Mouse (Mus musculus): Measurements from ENCODE around the gene Cacna2d2.

Gene Cacna2d2

GRCm38 (mm10) chr9:107463509-107463908 is 64.1 kb downstream of the Cacna2d2 start:
- DNase-seq, result peak; percentile 95

GRCm38 (mm10) chr9:107464130-107464529 is 64.7 kb downstream of the Cacna2d2 start:
- no peak for DNase-seq

- no peak for DNase-seq
Measured at GRCm38 (mm10) chr9:107465657-107466056, 66.2 kb downstream of the Cacna2d2 start.

- no peak for DNase-seq
Measured at GRCm38 (mm10) chr9:107469213-107469795, 69.9 kb downstream of the Cacna2d2 start.

GRCm38 (mm10) chr9:107470427-107470826 is 71.0 kb downstream of the Cacna2d2 start:
- peak; percentile 32 for DNase-seq

- DNase-seq, result no peak
Measured at GRCm38 (mm10) chr9:107474016-107474415, 74.6 kb downstream of the Cacna2d2 start.

- peak; percentile 29 for DNase-seq
Measured at GRCm38 (mm10) chr9:107478979-107479378, 79.6 kb downstream of the Cacna2d2 start.

GRCm38 (mm10) chr9:107479593-107479992 is 80.2 kb downstream of the Cacna2d2 start:
- no peak for DNase-seq

GRCm38 (mm10) chr9:107480477-107481069 is 81.2 kb downstream of the Cacna2d2 start:
- DNase-seq, result no peak

GRCm38 (mm10) chr9:107481340-107481739 is 81.9 kb downstream of the Cacna2d2 start:
- no peak for DNase-seq

GRCm38 (mm10) chr9:107482004-107482403 is 82.6 kb downstream of the Cacna2d2 start:
- no peak for DNase-seq

GRCm38 (mm10) chr9:107482770-107483169 is 83.4 kb downstream of the Cacna2d2 start:
- no peak for DNase-seq

GRCm38 (mm10) chr9:107483714-107484113 is 84.3 kb downstream of the Cacna2d2 start:
- DNase-seq, result no peak

GRCm38 (mm10) chr9:107484302-107484701 is 84.9 kb downstream of the Cacna2d2 start:
- DNase-seq, result peak; percentile 44

GRCm38 (mm10) chr9:107484766-107485165 is 85.4 kb downstream of the Cacna2d2 start:
- no peak for DNase-seq

- DNase-seq, result no peak
Measured at GRCm38 (mm10) chr9:107486086-107486485, 86.7 kb downstream of the Cacna2d2 start.

GRCm38 (mm10) chr9:107486507-107487225 is 87.3 kb downstream of the Cacna2d2 start:
- DNase-seq, result no peak

GRCm38 (mm10) chr9:107490146-107490545 is 90.7 kb downstream of the Cacna2d2 start:
- no peak for DNase-seq

GRCm38 (mm10) chr9:107490625-107491024 is 91.2 kb downstream of the Cacna2d2 start:
- DNase-seq, result no peak

- no peak for DNase-seq
Measured at GRCm38 (mm10) chr9:107493511-107493910, 94.1 kb downstream of the Cacna2d2 start.

GRCm38 (mm10) chr9:107494238-107494637 is 94.8 kb downstream of the Cacna2d2 start:
- DNase-seq, result no peak

GRCm38 (mm10) chr9:107496359-107496758 is 96.9 kb downstream of the Cacna2d2 start:
- DNase-seq, result no peak

GRCm38 (mm10) chr9:107500708-107501286 is 101.4 kb downstream of the Cacna2d2 start:
- DNase-seq, result no peak

All from right cerebral cortex, postnatal 4 days (tissue).